Mouse (Mus musculus) gastrocnemius, adult 8-10 months (tissue): ENCODE data around the gene Itpr2. TPM values are rescaled to one million over a fixed set of nuclear protein-coding genes. Genes with fewer than 3 reads are reported as not detected.

ENCODE experiments used
- DNase-seq, 2 experiments: peaks; one replicate each; pipeline ENCODE4 v3.0.0; 2022; ENCODE audit warnings: low spot score in 2 of 2
- total RNA-seq, 4 experiments: library from RNA; stranded (reverse); gene quantifications; 2 replicates each; pipeline ENCODE4 v1.2.4; 2022

Itpr2 gene
- total RNA-seq, 4 experiments from 2014 or later: 4.1 to 6.2 (median 5.0) TPM

DNA sequence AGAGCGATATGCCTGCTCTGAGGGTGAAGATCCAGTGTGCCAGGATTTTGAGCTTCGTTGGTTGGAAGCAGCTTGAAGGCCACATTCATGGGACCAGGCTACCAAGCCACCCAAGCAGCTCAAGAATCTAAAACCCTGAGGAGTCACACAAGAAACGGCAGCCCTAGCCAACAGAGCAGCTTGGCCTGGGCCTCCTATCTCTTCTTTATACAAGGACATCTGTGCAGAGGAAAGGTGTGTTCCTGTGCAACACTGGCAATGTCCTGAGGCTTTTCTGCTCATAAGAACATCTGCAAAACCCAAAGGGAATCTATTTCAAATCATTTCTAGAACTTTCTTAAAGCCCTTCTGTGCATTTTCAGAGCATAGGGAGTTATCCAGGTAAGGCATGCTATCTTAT is 274.0 kb downstream of the Itpr2 start:
- no peak for DNase-seq

GRCm38 (mm10) chr6:146222403-146223063 is 279.5 kb downstream of the Itpr2 start:
- no peak for DNase-seq

GRCm38 (mm10) chr6:146221371-146222336 is 280.4 kb downstream of the Itpr2 start:
- DNase-seq: no peak

GRCm38 (mm10) chr6:146220071-146220470 is 282.0 kb downstream of the Itpr2 start:
- DNase-seq: no peak

DNA sequence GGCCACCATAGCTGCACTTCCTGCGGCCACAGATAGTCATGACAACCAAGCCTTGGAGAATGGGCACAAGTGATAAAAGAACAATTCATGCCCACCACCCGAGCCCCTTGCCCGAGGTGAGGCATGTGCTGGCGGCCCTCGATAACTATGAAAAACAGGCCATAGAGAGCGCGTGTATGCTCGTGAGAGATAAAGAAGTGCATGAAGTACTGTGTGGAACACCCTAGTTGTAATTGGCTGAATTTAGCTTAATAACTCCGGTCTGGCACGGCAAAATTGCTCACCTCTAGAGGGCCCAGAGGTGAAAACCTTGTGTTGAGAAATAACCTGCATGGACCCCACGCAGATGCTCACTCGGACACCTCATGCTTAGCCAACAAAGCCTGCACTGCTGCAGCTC is 282.5 kb downstream of the Itpr2 start:
- DNase-seq: no peak

- no peak for DNase-seq
These were observed 286.7 kb downstream of the Itpr2 start for GRCm38 (mm10) chr6:146215302-146215701.

DNA sequence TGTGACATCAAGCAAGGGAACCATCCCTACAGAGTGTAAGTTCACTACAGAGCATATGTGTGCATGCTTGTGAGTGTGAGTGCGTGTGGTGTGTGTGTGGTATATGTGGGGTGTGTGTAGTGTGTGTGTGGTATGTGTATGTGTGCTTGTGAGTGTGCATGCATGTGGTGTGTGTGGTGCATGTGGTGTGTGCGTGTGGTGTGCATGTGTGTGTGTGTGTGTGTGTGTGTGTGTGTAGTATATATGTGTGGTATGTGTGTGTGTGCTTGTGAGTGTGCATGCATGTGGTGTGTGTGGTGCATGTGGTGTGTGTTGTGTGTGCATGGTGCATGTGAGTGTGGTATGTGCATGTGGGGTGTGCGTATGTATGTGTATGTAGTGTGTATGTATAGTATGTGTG is 289.7 kb downstream of the Itpr2 start:
- no peak for DNase-seq

DNA sequence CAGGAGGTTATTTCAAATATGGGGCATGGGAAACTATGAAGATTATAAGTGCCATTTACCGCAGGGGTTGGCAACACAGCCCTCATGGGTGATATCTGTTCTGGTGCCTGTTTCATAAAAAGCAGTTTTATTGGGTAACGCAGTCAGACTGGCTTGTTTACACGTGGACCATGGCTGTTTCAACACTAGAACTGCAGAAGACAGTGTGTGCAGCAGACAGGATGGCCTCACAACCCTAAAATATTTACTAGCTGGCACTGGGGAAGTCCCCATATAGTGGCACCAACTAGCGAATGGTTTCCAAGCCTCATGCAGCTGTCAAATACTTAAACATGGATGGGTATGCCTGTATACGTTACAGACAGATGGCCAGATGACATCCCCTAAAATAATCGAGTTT is 290.8 kb downstream of the Itpr2 start:
- no peak for DNase-seq

DNA sequence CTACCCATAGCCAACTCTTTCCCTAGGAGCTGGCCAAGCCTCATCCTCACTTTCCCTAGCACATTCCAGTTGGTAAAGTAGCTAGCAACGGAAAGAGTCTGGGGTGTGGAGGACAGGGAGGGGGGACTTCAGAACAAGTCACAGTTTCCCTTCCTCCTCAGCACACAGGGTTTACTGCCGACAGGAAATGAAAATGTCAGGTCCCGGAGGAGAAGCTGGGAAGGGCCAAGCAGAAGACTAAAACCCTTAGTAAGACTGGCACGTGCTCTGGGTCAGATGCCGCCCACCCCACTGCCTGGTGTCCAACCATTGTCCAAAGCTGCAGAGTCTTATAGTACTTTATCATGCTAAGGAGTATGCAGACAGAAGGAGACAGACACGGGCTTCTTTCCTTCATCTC is 293.0 kb downstream of the Itpr2 start:
- DNase-seq: no peak

GRCm38 (mm10) chr6:146207204-146207959 is 294.6 kb downstream of the Itpr2 start:
- DNase-seq: no peak

- no peak for DNase-seq
These were observed 296.9 kb downstream of the Itpr2 start for GRCm38 (mm10) chr6:146205136-146205535.

DNA sequence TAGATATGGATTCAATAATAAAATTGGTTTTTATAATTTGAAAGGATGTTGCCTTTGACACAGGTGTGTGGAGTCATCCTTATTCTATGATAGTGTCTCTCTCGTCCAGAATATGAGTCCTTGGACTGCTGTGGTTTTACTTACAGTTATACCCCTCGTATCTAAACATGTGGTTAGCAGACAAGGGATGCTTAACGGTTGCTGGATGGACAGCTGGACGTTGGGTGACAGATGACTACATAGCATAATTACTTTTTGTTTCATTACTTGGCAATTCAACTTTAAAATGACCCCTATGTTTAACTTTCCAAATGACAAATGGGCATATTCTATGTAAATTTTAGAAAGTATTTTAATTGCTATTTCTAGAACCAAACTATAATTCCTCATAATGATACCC is 297.6 kb downstream of the Itpr2 start:
- DNase-seq: no peak

- DNase-seq: no peak
These were observed 304.1 kb downstream of the Itpr2 start for GRCm38 (mm10) chr6:146197868-146198379.

DNA sequence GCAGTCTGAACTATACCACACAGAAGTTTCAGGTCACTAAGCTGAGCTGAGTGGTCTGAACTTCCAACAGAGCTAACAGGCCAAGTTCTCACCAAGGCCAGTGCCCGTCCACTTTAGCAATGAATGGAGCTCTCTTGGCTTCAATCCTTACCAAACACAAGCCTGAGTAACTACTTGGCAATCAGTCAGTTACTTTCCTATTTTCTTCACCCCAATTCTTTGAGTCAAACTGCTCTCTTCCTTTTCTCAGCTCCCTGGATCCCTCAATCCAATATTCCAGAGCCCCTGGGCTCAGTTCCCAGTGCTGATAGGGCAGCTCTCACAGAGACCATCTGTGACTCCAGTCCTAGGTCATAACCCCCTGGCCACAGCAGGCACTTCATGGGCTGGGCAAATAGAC is 305.3 kb downstream of the Itpr2 start:
- DNase-seq: no peak

DNA sequence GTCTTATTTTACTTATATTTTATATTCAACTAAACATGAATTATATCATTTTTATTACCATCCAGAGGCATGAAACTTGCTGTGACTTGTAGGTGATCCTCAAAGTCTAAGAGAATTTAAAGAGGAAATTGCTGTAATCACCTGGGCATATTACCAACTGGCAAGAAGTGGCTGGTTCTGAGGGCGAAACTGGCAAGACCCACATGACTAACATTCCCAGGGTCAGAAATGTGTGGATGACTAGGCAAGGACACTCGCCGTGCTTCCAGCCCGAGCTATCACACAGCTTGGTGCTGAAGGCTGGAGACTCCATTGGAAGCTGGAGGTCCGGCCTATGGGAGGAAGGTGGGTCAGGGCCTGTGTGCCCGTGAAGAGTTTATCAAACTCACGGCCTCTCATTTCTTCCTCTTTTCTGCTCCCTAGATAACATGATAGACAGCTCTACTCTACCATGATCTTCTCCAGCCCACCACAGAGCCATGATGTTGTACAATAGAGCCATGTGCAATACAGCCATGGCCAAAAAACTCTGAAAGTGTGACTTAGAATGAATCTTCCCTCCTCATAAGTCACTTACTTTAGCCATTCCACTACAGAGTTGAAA is 306.1 kb downstream of the Itpr2 start:
- DNase-seq: no peak

DNA sequence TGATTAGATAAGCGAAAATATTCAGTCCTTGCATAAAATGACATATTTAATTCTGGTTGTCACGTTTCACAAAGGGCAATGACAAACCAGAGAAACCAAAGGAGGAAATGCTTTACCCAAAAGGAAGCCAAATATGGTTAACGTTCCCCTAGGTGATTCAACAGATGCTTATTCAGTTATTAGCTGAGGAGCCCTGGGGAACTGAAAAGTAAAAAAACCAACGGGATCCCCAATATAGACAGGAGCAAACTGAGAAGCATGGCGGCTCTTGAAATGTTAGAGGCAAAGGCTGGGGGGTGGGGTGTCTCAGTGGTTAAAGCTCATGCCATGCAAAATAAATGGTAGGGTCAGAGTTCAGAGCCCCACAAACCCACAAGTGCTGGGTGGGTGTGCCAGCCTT is 310.1 kb downstream of the Itpr2 start:
- no peak for DNase-seq

DNA sequence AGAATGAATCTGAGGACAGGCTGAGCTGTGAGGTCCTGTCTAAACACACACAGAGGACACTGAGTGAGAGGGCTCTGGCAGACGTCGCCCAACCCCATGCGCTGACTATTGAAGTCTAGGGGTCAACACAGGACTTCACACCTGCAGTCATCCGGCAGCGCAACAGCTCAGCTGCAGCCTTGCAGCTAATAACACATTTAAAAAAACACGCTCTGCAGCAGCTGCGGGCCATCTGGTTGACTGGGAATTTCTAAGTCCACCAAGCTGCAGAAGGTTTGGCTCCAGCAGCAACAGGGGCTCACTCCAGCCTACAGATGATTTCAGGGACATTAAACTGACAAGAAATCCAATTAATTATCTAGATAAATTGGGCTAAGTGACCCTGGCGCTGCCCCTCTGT is 312.0 kb downstream of the Itpr2 start:
- no peak for DNase-seq

DNA sequence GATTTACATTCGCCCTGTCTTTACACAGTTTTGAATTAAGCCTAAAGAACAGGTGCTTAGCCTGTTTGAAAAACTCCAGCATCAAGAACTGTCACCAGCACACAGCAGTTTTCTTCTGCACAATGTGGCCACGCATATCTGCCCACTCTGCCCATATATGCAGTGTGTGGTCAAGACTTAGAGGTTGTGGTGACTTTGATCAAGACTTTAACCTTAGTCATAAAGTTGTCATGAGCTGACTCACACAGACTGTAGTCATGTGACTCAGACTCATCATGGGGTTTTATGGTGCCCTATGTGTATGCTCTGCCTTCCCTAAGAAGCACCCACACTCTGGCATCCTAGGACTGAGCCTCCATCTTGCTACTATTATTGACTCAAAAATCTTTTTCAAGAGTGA is 316.5 kb downstream of the Itpr2 start:
- DNase-seq: no peak

GRCm38 (mm10) chr6:146184771-146185170 is 317.3 kb downstream of the Itpr2 start:
- no peak for DNase-seq

- no peak for DNase-seq
These were observed 327.3 kb downstream of the Itpr2 start for GRCm38 (mm10) chr6:146174644-146175250.

GRCm38 (mm10) chr6:146170603-146171051 is 331.4 kb downstream of the Itpr2 start:
- DNase-seq: peak; percentile 6 to 48
